Mouse (Mus musculus): ENCODE results near the gene Ttll1. TPM values are rescaled to one million over a fixed set of nuclear protein-coding genes. Genes with fewer than 3 reads are reported as not detected.

Ttll1 gene
- total RNA-seq (2021): 10 to 100 TPM; 43.0 to 43.6 TPM
- long read RNA-seq, experiment 1, transcript Ttll1-201 (12 exons, 2,060 nt): major isoform, 20 of 105 reads
- long read RNA-seq, experiment 1, partial matches to known transcripts: 83 of 105 reads
- long read RNA-seq, experiment 1, other reads (novel, unspliced or antisense): 2 of 105 reads
- long read RNA-seq, experiment 2, transcript Ttll1-201 (12 exons, 2,060 nt): major isoform, 15 of 74 reads
- long read RNA-seq, experiment 2, partial matches to known transcripts: 56 of 74 reads
- long read RNA-seq, experiment 2, other reads (novel, unspliced or antisense): 3 of 74 reads

- intact Hi-C loops (cut with DNase I): loop anchor here (2.0 kb wide), 1 partner anchor 118 kb away; no protein-coding TSS in a partner anchor
Observed at GRCm38 (mm10) chr15:83510805-83511405, at the start of gene Ttll1. Gene Ttll1 (minus strand): TSS chr15:83510893.

GRCm38 (mm10) chr15:83555161-83555974, 44.7 kb upstream of the Ttll1 start:
- intact Hi-C loops (cut with DNase I): no loop called here
- peak; percentile 88 to 90 for DNase-seq

More at GRCm38 (mm10) chr15:83510805-83511405, at the start of gene Ttll1:
- peak; percentile 96 to 97 for DNase-seq

GRCm38 (mm10) chr15:83553831-83554230, 43.1 kb upstream of the Ttll1 start:
- DNase-seq: no peak
- intact Hi-C loops (cut with DNase I): no loop called here

- intact Hi-C loops (cut with DNase I): no loop called here
Observed at GRCm38 (mm10) chr15:83550137-83550536, 39.4 kb upstream of the Ttll1 start.

GRCm38 (mm10) chr15:83547144-83547543, 36.5 kb upstream of the Ttll1 start:
- intact Hi-C loops (cut with DNase I): no loop called here
- no peak for DNase-seq

More at GRCm38 (mm10) chr15:83550137-83550536, 39.4 kb upstream of the Ttll1 start:
- DNase-seq: no peak

GRCm38 (mm10) chr15:83546029-83546428, 35.3 kb upstream of the Ttll1 start:
- no peak for DNase-seq
- intact Hi-C loops (cut with DNase I): no loop called here

- no peak for DNase-seq
- intact Hi-C loops (cut with DNase I): no loop called here
Observed at GRCm38 (mm10) chr15:83541647-83542287, 31.1 kb upstream of the Ttll1 start.

GRCm38 (mm10) chr15:83539905-83540304, 29.2 kb upstream of the Ttll1 start:
- peak; percentile 74 to 78 for DNase-seq
- intact Hi-C loops (cut with DNase I): no loop called here

- DNase-seq: no peak
- intact Hi-C loops (cut with DNase I): no loop called here
Observed at GRCm38 (mm10) chr15:83538855-83539254, 28.2 kb upstream of the Ttll1 start.

- no peak for DNase-seq
- intact Hi-C loops (cut with DNase I): no loop called here
Observed at GRCm38 (mm10) chr15:83535890-83536231, 25.2 kb upstream of the Ttll1 start.

- intact Hi-C loops (cut with DNase I): no loop called here
- peak; percentile 27 to 37 for DNase-seq
Observed at GRCm38 (mm10) chr15:83534960-83535889, 24.5 kb upstream of the Ttll1 start.

GRCm38 (mm10) chr15:83532606-83533005, 21.9 kb upstream of the Ttll1 start:
- DNase-seq: no peak
- intact Hi-C loops (cut with DNase I): no loop called here

- DNase-seq: no peak
- intact Hi-C loops (cut with DNase I): no loop called here
Observed at GRCm38 (mm10) chr15:83531961-83532469, 21.3 kb upstream of the Ttll1 start.

- intact Hi-C loops (cut with DNase I): no loop called here
- DNase-seq: peak in 1 of 2 experiments; percentile 31
Observed at GRCm38 (mm10) chr15:83530688-83531087, 20.0 kb upstream of the Ttll1 start.

GRCm38 (mm10) chr15:83530233-83530632, 19.5 kb upstream of the Ttll1 start:
- intact Hi-C loops (cut with DNase I): no loop called here
- DNase-seq: peak; percentile 45 to 56

- intact Hi-C loops (cut with DNase I): loop anchor here (2.0 kb wide), 1 partner anchor 33 kb away; the partner anchor contains the start of genes Mcat and Tspo
- DNase-seq: peak; percentile 46 to 60
Observed at GRCm38 (mm10) chr15:83529765-83530164, 19.1 kb upstream of the Ttll1 start.

GRCm38 (mm10) chr15:83528892-83529291, 18.2 kb upstream of the Ttll1 start:
- intact Hi-C loops (cut with DNase I): loop anchor here (2.0 kb wide), 1 partner anchor 34 kb away; the partner anchor contains the start of genes Mcat and Tspo
- DNase-seq: no peak

GRCm38 (mm10) chr15:83527747-83528146, 17.1 kb upstream of the Ttll1 start:
- intact Hi-C loops (cut with DNase I): loop anchor here (2.0 kb wide), 1 partner anchor 35 kb away; the partner anchor contains the start of genes Mcat and Tspo
- DNase-seq: no peak

GRCm38 (mm10) chr15:83527092-83527437, 16.4 kb upstream of the Ttll1 start:
- no peak for DNase-seq
- intact Hi-C loops (cut with DNase I): no loop called here

All from heart, postnatal 14 days (tissue).